Mouse (Mus musculus) liver, embryonic 16.5 days (tissue): ENCODE measurements around the gene Vps16. TPM values are rescaled to one million over a fixed set of nuclear protein-coding genes. Genes with fewer than 3 reads are reported as not detected.

ENCODE experiments used
- ATAC-seq: fragments of 200-750 bp; cut with Nextera tagmentation; 2 replicates; pipeline ENCODE4 v1.8.0; 2017; ENCODE audit warnings: low read depth, mild to moderate bottlenecking, moderate number of reproducible peaks, moderate library complexity
- H3K27ac ChIP-seq: fragments of 300-500 bp; sonication (generic); 2 replicates; pipeline ENCODE4 v1.5.1; 2014; ENCODE audit warnings: mild to moderate bottlenecking, low read length
- H3K27me3 ChIP-seq: fragments of 300-500 bp; sonication (generic); 2 replicates; pipeline ENCODE4 v1.6.1; 2014; ENCODE audit warnings: low read depth, low read length, mixed read lengths; ENCODE audit not compliant: control insufficient read depth, insufficient read depth
- H3K36me3 ChIP-seq: fragments of 300-500 bp; sonication (generic); 2 replicates; pipeline ENCODE4 v1.6.1; 2014; ENCODE audit warnings: mild to moderate bottlenecking; ENCODE audit not compliant: control insufficient read depth, insufficient read depth
- H3K4me1 ChIP-seq: fragments of 300-500 bp; sonication (generic); 2 replicates; pipeline ENCODE4 v1.6.1; 2014; ENCODE audit warnings: low read depth, low read length, mixed read lengths; ENCODE audit not compliant: control insufficient read depth
- H3K4me2 ChIP-seq: fragments of 300-500 bp; sonication (generic); 2 replicates; pipeline ENCODE4 v1.6.1; 2014; ENCODE audit warnings: low read depth, low read length, mixed read lengths
- H3K4me3 ChIP-seq: fragments of 300-500 bp; sonication (generic); 2 replicates; pipeline ENCODE4 v1.5.1; 2014; ENCODE audit warnings: low read depth, mild to moderate bottlenecking, low read length
- H3K9ac ChIP-seq: fragments of 300-500 bp; sonication (generic); 2 replicates; pipeline ENCODE4 v1.6.1; 2014; ENCODE audit warnings: low read depth, low read length
- H3K9me3 ChIP-seq: fragments of 300-500 bp; sonication (generic); replicated peaks from 2 replicates; pipeline ENCODE4 v1.6.1; 2016; ENCODE audit warnings: low read length; ENCODE audit not compliant: control insufficient read depth
- WGBS: fragments of 180-500 bp; shearing (Covaris S2); extraction: QIAGEN DNeasy Blood & Tissue Kit; methylation state at CpG from one replicate; pipeline ENCODE4 v1.1.7; 2014; ENCODE audit not compliant: insufficient replicate concordance; 5-methylcytosine and 5-hydroxymethylcytosine counted together
- polyA plus RNA-seq: library from polyadenylated mRNA; unstranded; fragments of >200 nt; fragmentation: Nextera tagmentation; extraction: Ambion mirVana; gene quantifications from 2 replicates; pipeline ENCODE4 v1.2.1, GENCODE M21; 2015

Gene Vps16
- polyA plus RNA-seq, 1 experiment from 2014 or later: 33.0 TPM

DNA sequence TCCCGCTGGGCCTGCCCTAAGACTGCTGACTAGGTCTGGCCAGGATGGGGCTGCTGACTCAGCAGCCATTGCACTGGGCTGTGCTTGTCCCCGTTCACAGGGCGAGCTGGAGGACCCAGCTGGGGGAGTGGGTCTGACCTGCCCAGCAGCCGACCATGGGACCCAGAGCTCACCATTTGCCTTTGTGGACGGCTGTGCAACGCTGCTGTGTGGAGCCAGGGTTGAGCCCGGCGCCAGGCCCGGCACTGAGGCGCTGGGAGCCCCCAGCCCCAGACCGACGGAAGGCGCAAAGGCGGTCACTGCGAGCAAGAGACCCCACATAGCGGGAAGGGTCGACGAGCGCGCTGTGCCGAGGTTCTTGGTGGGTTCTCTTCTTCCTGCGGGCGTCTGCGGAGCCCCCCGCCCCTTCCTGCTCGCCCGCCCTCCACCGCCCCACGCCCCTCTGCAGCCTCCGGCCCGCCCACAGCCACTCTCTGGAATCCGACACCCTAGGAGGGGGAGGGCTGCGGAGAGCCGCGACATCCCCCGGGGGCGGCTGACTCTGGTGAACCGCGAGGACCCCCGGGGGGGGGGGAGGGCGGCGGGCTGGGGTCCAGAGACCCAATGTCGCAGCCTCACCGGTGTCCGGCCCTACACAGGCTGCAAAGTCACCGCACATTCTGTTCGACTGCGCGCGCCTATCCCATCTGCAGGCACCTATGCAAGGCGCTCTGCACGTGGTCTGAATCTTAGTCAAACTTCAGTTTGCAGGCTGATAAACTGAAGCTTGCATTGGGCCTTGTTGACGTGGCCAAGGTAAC lies 26.8 kb upstream of the Vps16 start, which contains the start of gene Cpxm1:
Gene Cpxm1 (minus strand): TSS at position 389 of the 800 bp plus-strand sequence.
- H3K36me3 ChIP-seq: no peaks in the 10 kb centered on the region
- no peak for ATAC-seq
- 1% methylated on average over 50 of the region's 53 CpGs for WGBS
- no peaks in the 10 kb centered on the region for H3K9me3 ChIP-seq
- H3K4me1 ChIP-seq: no peaks in the 10 kb centered on the region
- H3K4me2 ChIP-seq: peak within 1 kb of the TSS; percentile 63
- peak within 1 kb of the TSS; percentile 38 for H3K4me3 ChIP-seq
- H3K27ac ChIP-seq: no peak within 1 kb of the TSS
- no peak within 1 kb of the TSS for H3K9ac ChIP-seq
- peaks cover 30% of the 10 kb centered on the region for H3K27me3 ChIP-seq

- 14% methylated on average over 10 of the region's 14 CpGs for WGBS
- H3K9me3 ChIP-seq: no peaks in the 10 kb centered on the region
- no peak overlapping the region for H3K9ac ChIP-seq
- H3K4me1 ChIP-seq: no peaks in the 10 kb centered on the region
- ATAC-seq: no peak
- H3K27ac ChIP-seq: no peak overlapping the region
- H3K4me3 ChIP-seq: no peak overlapping the region; the same call in 1 of the 2 replicates
- H3K27me3 ChIP-seq: peaks cover 30% of the 10 kb centered on the region
- H3K4me2 ChIP-seq: peak overlapping the region; percentile 63
- H3K36me3 ChIP-seq: no peaks in the 10 kb centered on the region
Measured at GRCm38 (mm10) chr2:130398091-130398490, 26.0 kb upstream of the Vps16 start.

- Histone ChIP-seq H3K36me3 (no peaks in the 10 kb centered on the region), H3K9ac (no peak overlapping the region), H3K4me3 (no peak overlapping the region), H3K27ac (no peak overlapping the region), H3K27me3 (peaks cover 30% of the 10 kb centered on the region), H3K4me2 (no peak overlapping the region), H3K9me3 (no peaks in the 10 kb centered on the region), H3K4me1 (no peaks in the 10 kb centered on the region)
- no peak for ATAC-seq
- WGBS: 70% methylated on average over 1 of the region's 1 CpGs
Measured at GRCm38 (mm10) chr2:130400046-130400445, 24.1 kb upstream of the Vps16 start.

- H3K36me3 ChIP-seq: no peaks in the 10 kb centered on the region
- H3K9ac ChIP-seq: no peak overlapping the region
- H3K4me1 ChIP-seq: no peaks in the 10 kb centered on the region
- H3K27me3 ChIP-seq: peaks cover 23% of the 10 kb centered on the region
- H3K27ac ChIP-seq: no peak overlapping the region
- ATAC-seq: no peak
- H3K4me3 ChIP-seq: no peak overlapping the region
- 58% methylated on average over 4 of the region's 4 CpGs for WGBS
- H3K9me3 ChIP-seq: no peaks in the 10 kb centered on the region
- H3K4me2 ChIP-seq: no peak overlapping the region
Measured at GRCm38 (mm10) chr2:130401891-130402290, 22.2 kb upstream of the Vps16 start.

GRCm38 (mm10) chr2:130404939-130405338 lies 19.2 kb upstream of the Vps16 start, which contains the start of the genes Gm28372 and 1700020A23Rik:
Gene Gm28372 (plus strand): TSS chr2:130405239.
Gene 1700020A23Rik (plus strand): TSS chr2:130405259.
- Histone ChIP-seq H3K4me1 (no peaks in the 10 kb centered on the region), H3K27ac (no peak within 1 kb of the TSS), H3K9me3 (no peaks in the 10 kb centered on the region), H3K4me2 (no peak within 1 kb of the TSS), H3K27me3 (no peaks in the 10 kb centered on the region), H3K9ac (no peak within 1 kb of the TSS), H3K4me3 (no peak within 1 kb of the TSS), H3K36me3 (no peaks in the 10 kb centered on the region)
- ATAC-seq: no peak
- 66% methylated on average over 1 of the region's 1 CpGs for WGBS

DNA sequence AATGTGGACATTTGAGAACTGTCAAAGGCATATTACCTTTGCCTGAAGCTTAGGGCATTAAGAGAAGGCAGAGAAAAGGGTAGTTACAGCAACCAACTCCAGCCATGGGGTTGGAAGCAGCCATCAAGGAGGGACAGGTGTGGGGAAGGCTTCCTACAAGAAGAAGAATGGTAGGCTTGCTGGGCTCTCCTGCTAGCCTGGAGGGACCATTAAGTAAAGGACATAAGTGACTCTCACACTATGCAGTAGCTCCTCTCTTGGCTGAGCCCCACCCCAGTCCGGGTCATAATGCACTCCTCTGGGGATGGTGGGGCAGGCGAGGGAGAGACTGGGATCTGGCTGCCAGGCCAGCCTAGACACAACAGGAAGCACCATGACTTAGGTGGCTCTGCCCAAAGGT lies 18.0 kb upstream of the Vps16 start, which contains the start of gene Tmem239:
Gene Tmem239 (plus strand): TSS at position 301 of the 400 bp plus-strand sequence.
- Histone ChIP-seq H3K4me2 (no peak within 1 kb of the TSS), H3K4me1 (no peaks in the 10 kb centered on the region), H3K9ac (no peak within 1 kb of the TSS), H3K9me3 (no peaks in the 10 kb centered on the region), H3K27me3 (no peaks in the 10 kb centered on the region), H3K27ac (no peak within 1 kb of the TSS), H3K4me3 (no peak within 1 kb of the TSS), H3K36me3 (no peaks in the 10 kb centered on the region)
- no peak for ATAC-seq
- 54% methylated on average over 2 of the region's 2 CpGs for WGBS

GRCm38 (mm10) chr2:130408194-130408593 lies 15.9 kb upstream of the Vps16 start:
- no peaks in the 10 kb centered on the region for H3K9me3 ChIP-seq
- H3K9ac ChIP-seq: no peak overlapping the region
- no peaks in the 10 kb centered on the region for H3K36me3 ChIP-seq
- no peak for ATAC-seq
- H3K27ac ChIP-seq: no peak overlapping the region
- H3K27me3 ChIP-seq: no peaks in the 10 kb centered on the region
- H3K4me1 ChIP-seq: no peaks in the 10 kb centered on the region
- no peak overlapping the region for H3K4me3 ChIP-seq
- WGBS: 35% methylated on average over 6 of the region's 6 CpGs
- no peak overlapping the region for H3K4me2 ChIP-seq

DNA sequence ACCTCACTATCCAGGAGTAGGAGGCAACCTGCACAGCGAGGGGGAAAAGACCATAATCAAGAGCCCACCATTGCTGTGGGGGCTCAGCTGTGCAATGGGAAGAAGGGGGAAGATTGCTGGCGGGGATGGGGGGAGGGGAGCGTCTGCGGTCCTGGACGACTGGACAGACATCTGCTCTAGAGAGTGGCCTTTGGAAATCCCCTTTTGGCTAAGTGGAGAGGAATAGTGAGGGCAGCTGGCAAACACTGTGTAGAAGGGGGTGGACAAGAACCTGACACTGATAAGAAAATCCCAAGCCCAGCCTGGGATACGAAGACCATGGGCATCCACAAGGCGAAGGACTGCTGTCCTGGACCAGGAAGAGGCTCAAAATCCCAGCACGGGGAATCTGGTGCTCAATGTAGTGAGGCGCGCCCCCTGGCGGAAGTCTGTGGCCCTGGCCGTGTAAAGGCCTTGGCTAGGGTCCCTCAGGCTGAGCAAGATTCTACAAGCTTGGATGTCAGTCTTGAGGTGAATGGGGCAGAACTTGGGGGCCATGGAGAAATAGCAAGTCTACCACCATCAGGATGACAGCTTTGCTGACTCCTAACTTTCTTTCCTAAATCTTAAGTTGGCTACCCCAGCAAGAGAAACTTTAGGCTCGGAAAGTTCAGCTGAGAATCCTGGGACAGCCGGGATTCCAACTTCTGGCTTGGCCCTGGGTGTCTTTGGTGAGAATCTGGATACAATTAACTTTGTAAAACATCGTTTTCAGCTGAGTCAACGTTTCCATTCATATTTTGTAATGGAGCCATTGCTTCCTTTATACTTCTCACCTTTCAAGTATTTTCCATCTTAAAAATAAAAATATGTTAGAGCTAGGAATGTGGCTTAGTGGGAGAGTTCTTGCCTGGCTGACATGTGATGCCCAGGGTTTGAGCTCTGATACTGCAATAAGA lies 12.3 kb upstream of the Vps16 start:
- ATAC-seq: no peak
- WGBS: 32% methylated on average over 16 of the region's 16 CpGs
- H3K4me2 ChIP-seq: no peak overlapping the region

More for the DNA sequence above, 12.3 kb upstream of the Vps16 start:
- H3K9ac ChIP-seq: no peak overlapping the region
- no peaks in the 10 kb centered on the region for H3K27me3 ChIP-seq
- H3K4me1 ChIP-seq: no peaks in the 10 kb centered on the region
- no peak overlapping the region for H3K27ac ChIP-seq
- no peaks in the 10 kb centered on the region for H3K36me3 ChIP-seq
- H3K4me3 ChIP-seq: no peak overlapping the region
- H3K9me3 ChIP-seq: no peaks in the 10 kb centered on the region
